Mouse (Mus musculus) adrenal gland, postnatal 0 days (tissue): Measurements from ENCODE around the gene Tbc1d5. TPM values are rescaled to one million over a fixed set of nuclear protein-coding genes. Genes with fewer than 3 reads are reported as not detected.

Experiments used
- polyA plus RNA-seq: library from polyadenylated mRNA; unstranded; fragments of >200 nt; fragmentation: Nextera tagmentation; extraction: Ambion mirVana; gene quantifications from 2 replicates; pipeline ENCODE4 v1.2.1, GENCODE M21; 2015

The Tbc1d5 gene
- polyA plus RNA-seq = 6.1 and 9.7 TPM in 2 replicates

DNA sequence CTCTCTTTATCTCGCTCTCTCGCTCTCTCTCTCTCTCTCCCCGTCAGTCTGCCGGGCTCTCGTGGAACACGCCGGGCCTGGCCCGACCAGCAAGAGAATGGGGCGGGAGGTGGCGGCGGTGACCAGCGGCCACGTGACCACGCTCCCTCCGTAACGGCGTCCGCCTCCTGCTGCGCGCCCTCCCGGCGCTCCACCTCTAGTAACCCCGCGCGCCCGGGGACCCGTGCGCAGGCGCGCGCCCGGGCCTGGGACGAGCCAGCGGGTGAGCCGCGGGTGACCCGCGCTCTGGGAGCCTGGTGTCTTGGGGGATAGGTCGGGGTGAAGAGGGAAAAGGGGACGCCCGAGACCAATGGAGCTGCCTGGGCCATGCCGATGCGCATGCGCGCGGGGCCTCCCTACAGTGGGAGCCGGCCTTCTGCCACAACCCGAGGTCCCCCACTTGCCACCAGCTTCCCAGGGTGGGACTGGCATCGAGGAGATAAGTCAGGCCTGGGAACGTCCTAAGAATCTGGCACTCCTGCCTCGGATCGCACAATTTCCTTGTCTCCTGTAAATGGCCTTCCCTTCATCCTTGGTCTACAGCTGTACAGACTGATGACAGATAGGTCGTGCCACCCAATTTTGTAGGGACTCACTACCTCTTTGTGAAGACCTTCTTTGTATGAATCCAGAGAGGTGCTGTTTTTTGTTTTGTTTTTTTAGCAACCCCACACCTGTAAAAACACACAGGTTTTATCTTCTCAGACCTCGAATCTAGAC, at the start of gene Tbc1d5:
Gene Tbc1d5 (minus strand): TSS at position 158 of the 759 bp plus-strand sequence.

